8 mouse cellular contexts compared by ENCODE assay signal in genomic region chr19:7528639-7529428, GRCm38 (mm10). TPM values are rescaled to one million over a fixed set of nuclear protein-coding genes. Genes with fewer than 3 reads are reported as not detected.
DNase-seq lines count a peak whose midpoint lies in the region; ATAC-seq lines count a peak whose summit lies in the region.
"Had no signal": no experiment of that assay in that cellular context is flagged by ENCODE, and none has a peak within 500 bp of the region (broad histone marks: within the 10 kb centered on the region; RNA-seq: fewer than 3 reads in every experiment).

No protein-coding gene starts in this region.

- WGBS in forebrain, embryonic 15.5 days: 52% methylated on average over 7 of the region's 7 CpGs
- 53% methylated on average over 7 of the region's 7 CpGs for WGBS in hindbrain, embryonic 16.5 days

- peaks cover 57% of the 10 kb centered on the region for H3K36me3 ChIP-seq in forebrain, embryonic 15.5 days
- peaks cover 13% of the 10 kb centered on the region for H3K36me3 ChIP-seq in hindbrain, embryonic 16.5 days (ENCODE audit: control insufficient read depth, insufficient read depth, low read length)

- DNase-seq in NIH3T3 (ENCODE audit: low read depth): peak; percentile 85
- DNase-seq in c-Kit-positive CD71-positive TER-119-negative erythroid progenitor cells, embryonic 14.5 days (ENCODE audit: low read depth): peak; percentile 54
- DNase-seq in left cerebral cortex, adult 18-20 months (ENCODE audit: low spot score in 2 of 2): peak; percentile 54 to 76
- peak; percentile 52 for DNase-seq in right cerebral cortex, postnatal 25 days

- no peak overlapping the region for H3K27ac ChIP-seq in forebrain, embryonic 15.5 days (replicated peaks)
- no peak overlapping the region for H3K27ac ChIP-seq in hindbrain, embryonic 16.5 days (ENCODE audit: low read depth, low read length)

- H3K9me3 ChIP-seq in forebrain, embryonic 15.5 days: no peaks in the 10 kb centered on the region
- no peaks in the 10 kb centered on the region for H3K9me3 ChIP-seq in hindbrain, embryonic 16.5 days (ENCODE audit: control insufficient read depth, low read length)
- H3K9me3 ChIP-seq: megakaryocyte, embryonic 14.5 days had no signal

- peak; percentile 70 for ATAC-seq in forebrain, embryonic 15.5 days (replicated peaks)
- peak; percentile 74 for ATAC-seq in hindbrain, embryonic 16.5 days
- ATAC-seq in megakaryocyte progenitor cell, adult 5-6 weeks (replicated peaks; ENCODE audit: poor library complexity): peak; percentile 91

- no peak overlapping the region for H3K9ac ChIP-seq in forebrain, embryonic 15.5 days (replicated peaks)
- H3K9ac ChIP-seq in hindbrain, embryonic 16.5 days (ENCODE audit: low read depth, low read length): no peak overlapping the region

- no peaks in the 10 kb centered on the region for H3K27me3 ChIP-seq in forebrain, embryonic 15.5 days
- H3K27me3 ChIP-seq in hindbrain, embryonic 16.5 days (replicated peaks; ENCODE audit: control insufficient read depth, insufficient read depth, low read length): no peaks in the 10 kb centered on the region
- H3K27me3 ChIP-seq: megakaryocyte, embryonic 14.5 days had no signal

- no peak overlapping the region for H3K4me2 ChIP-seq in forebrain, embryonic 15.5 days (replicated peaks)
- no peak overlapping the region for H3K4me2 ChIP-seq in hindbrain, embryonic 16.5 days (ENCODE audit: low read length)

- H3K4me1 ChIP-seq in forebrain, embryonic 15.5 days: no peaks in the 10 kb centered on the region
- H3K4me1 ChIP-seq in hindbrain, embryonic 16.5 days (ENCODE audit: control insufficient read depth, insufficient read depth, low read depth, low read length): no peaks in the 10 kb centered on the region

- H3K4me3 ChIP-seq in forebrain, embryonic 15.5 days: no peak overlapping the region
- H3K4me3 ChIP-seq in hindbrain, embryonic 16.5 days (ENCODE audit: low read length): no peak overlapping the region
- H3K4me3 ChIP-seq: megakaryocyte, embryonic 14.5 days had no signal

RNA-seq across cellular contexts. Expression of gene Pla2g16, which starts 28.4 kb away (rescaled TPM):
- 4.0 and 4.7 TPM in 2 replicates for polyA plus RNA-seq in forebrain, embryonic 15.5 days (2015; fragmentation: Nextera tagmentation; extraction: Ambion mirVana)
- polyA plus RNA-seq in hindbrain, embryonic 16.5 days (2015; fragmentation: Nextera tagmentation; extraction: Ambion mirVana): 6.0 and 8.6 TPM in 2 replicates
- 10 to 100 TPM; 33.2 to 40.7 TPM for total RNA-seq in left cerebral cortex, adult 18-20 months (2021)
- 6.8 and 11.1 TPM in 2 replicates for total RNA-seq in megakaryocyte progenitor cell, adult 5-6 weeks (2015)
- 8.1 and 12.6 TPM in 2 replicates for total RNA-seq in megakaryocyte progenitor cell, adult 5-6 weeks (2017)

RNA-seq across cellular contexts. Expression of gene Atl3, which starts 35.0 kb away (rescaled TPM):
- 6.4 and 8.1 TPM in 2 replicates for polyA plus RNA-seq in forebrain, embryonic 15.5 days (2015; fragmentation: Nextera tagmentation; extraction: Ambion mirVana)
- 5.7 and 5.8 TPM in 2 replicates for polyA plus RNA-seq in hindbrain, embryonic 16.5 days (2015; fragmentation: Nextera tagmentation; extraction: Ambion mirVana)
- 10 to 100 TPM; 22.2 to 23.5 TPM for total RNA-seq in left cerebral cortex, adult 18-20 months (2021)
- total RNA-seq in megakaryocyte progenitor cell, adult 5-6 weeks (2015): 45.3 and 45.7 TPM in 2 replicates
- total RNA-seq in megakaryocyte progenitor cell, adult 5-6 weeks (2017): 51.2 and 59.5 TPM in 2 replicates

RNA-seq across cellular contexts. Expression of gene Rtn3, which starts 45.8 kb away (rescaled TPM):
- 517 and 533 TPM in 2 replicates for polyA plus RNA-seq in forebrain, embryonic 15.5 days (2015; fragmentation: Nextera tagmentation; extraction: Ambion mirVana)
- polyA plus RNA-seq in hindbrain, embryonic 16.5 days (2015; fragmentation: Nextera tagmentation; extraction: Ambion mirVana): 693 and 702 TPM in 2 replicates
- 100 to 1,000 TPM; 828 to 858 TPM for total RNA-seq in left cerebral cortex, adult 18-20 months (2021)
- total RNA-seq in megakaryocyte progenitor cell, adult 5-6 weeks (2015): 281 and 296 TPM in 2 replicates
- 85.5 and 97.7 TPM in 2 replicates for total RNA-seq in megakaryocyte progenitor cell, adult 5-6 weeks (2017)
